Mouse (Mus musculus): ENCODE data around the gene Sh3pxd2a.

DNA sequence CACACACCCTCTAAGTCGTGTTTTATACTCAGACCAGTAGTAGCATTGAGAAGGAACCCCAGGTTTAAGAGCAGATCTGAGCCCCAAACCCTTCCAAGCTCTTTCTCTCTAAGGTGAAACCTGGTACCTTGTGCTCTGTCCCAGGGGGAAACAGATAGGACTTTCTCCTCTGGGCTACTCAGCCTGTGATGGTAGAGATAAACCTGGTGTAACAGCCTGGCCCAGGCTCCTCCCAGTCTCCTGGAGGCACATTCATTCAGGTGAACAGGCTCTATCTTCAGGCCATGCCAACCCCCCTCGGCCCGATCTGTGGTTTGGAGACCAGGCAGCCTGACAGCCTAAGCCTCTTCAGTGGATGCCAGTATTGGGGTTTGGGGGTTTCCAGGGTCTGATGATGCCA lies 79.6 kb downstream of the Sh3pxd2a start:
- TF ChIP-seq CTCF (IDR thresholded peaks at IDR 0.05; ENCODE audit: borderline replicate concordance, insufficient read depth, low read length), result no peak
- no peak for TF ChIP-seq POLR2A (IDR thresholded peaks at IDR 0.05; ENCODE audit: low read depth, low read length)
